In genomic region chrX:139219017-139219416, GRCm38 (mm10) we compare ENCODE assay signal across 8 mouse cellular contexts. TPM values are rescaled to one million over a fixed set of nuclear protein-coding genes. Genes with fewer than 3 reads are reported as not detected.
DNase-seq lines count a peak whose midpoint lies in the region.

No protein-coding gene starts in this region.

- peak; percentile 39 for DNase-seq in gastrocnemius, adult 18-20 months (ENCODE audit: low spot score)
- no peak for DNase-seq in gastrocnemius, postnatal 25 days
- peak; percentile 60 for DNase-seq in urinary bladder, postnatal 14 days (ENCODE audit: low spot score)
- no peak for DNase-seq in urinary bladder, postnatal 10 days (ENCODE audit: low spot score)
- peak; percentile 70 for DNase-seq in embryo, embryonic 10.5 days (ENCODE audit: low spot score)
- DNase-seq in kidney, postnatal 14 days: peak; percentile 50
- DNase-seq in lung, postnatal 36 days: peak; percentile 69
- DNase-seq in telencephalon, adult 2 months (ENCODE audit: low read depth, low spot score): peak; percentile 21

RNA-seq across cellular contexts. Expression of gene Mum1l1, which starts 9.2 kb away (rescaled TPM):
- total RNA-seq in gastrocnemius, adult 18-20 months (2021): 1 to 10 TPM; 4.5 to 5.6 TPM
- total RNA-seq in gastrocnemius, postnatal 25 days (2021): 1 to 10 TPM; 4.8 to 6.0 TPM

RNA-seq across cellular contexts. Expression of gene 4933428M09Rik, which starts 40.0 kb away (rescaled TPM):
- total RNA-seq in gastrocnemius, adult 18-20 months (2021): not detected
- not detected for total RNA-seq in gastrocnemius, postnatal 25 days (2021)

Comparison
In these comparisons a context has a peak if more than half of its experiments do, and no peak if none do; other contexts are left out.
1. DNase-seq: peak in gastrocnemius, adult 18-20 months (single experiment), urinary bladder, postnatal 14 days (single experiment), embryo, embryonic 10.5 days (single experiment), kidney, postnatal 14 days (single experiment), lung, postnatal 36 days (single experiment) and telencephalon, adult 2 months (single experiment); none in gastrocnemius, postnatal 25 days (single experiment) and urinary bladder, postnatal 10 days (single experiment).